Mouse (Mus musculus): ENCODE data around the gene Prdm5.

DNA sequence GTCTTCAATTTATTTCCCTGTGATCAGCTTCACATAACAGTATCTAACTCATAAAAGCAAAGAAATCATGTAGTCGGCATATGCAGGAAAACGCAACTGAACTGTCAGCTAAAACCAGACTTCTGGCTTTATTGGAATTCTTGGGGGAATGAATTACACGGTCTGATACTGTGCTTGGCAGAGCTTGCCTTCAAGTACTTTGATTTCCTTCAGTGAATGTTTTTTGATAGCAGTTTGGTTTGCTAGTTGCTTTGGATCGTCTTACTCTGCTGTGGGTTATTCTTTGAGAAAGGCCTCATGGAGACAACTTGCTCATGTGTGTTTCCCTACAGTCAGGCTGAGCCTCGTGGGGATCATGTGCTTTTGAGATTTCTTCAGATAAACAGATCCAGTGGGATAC lies 52.7 kb downstream of the Prdm5 start:
- no peak for TF ChIP-seq EP300 (IDR thresholded peaks at IDR 0.05; ENCODE audit: low read depth)
- no peak for TF ChIP-seq CTCF (IDR thresholded peaks at IDR 0.05; ENCODE audit: low read depth)
